Mouse (Mus musculus) limb, embryonic 14.5 days (tissue): ENCODE measurements at regions not wholly inside any gene's neighbourhood (a gene's known extent, or its start where the extent isn't known, plus 50 kb on each side); places are given as distances from the start of the nearest gene placed in this dataset.

Experiments
- ATAC-seq: fragments of 200-750 bp; cut with Nextera tagmentation; 2 replicates; pipeline ENCODE4 v1.8.0; 2017; ENCODE audit warnings: low read depth, moderate number of reproducible peaks, moderate TSS enrichment; ENCODE audit not compliant: low FRiP score
- DNase-seq: peaks from one replicate; pipeline ENCODE4 v3.0.0-alpha.2; 2015; ENCODE audit warnings: low spot score
- H3K27ac ChIP-seq: fragments of 300-500 bp; sonication (generic); replicated peaks from 2 replicates; pipeline ENCODE4 v1.5.1; 2014; ENCODE audit warnings: low read depth, mild to moderate bottlenecking, low read length, moderate library complexity, mixed read lengths
- H3K27me3 ChIP-seq: fragments of 300-500 bp; sonication (generic); 2 replicates; pipeline ENCODE4 v1.6.1; 2014; ENCODE audit warnings: low read length, mixed read lengths; ENCODE audit not compliant: control insufficient read depth, insufficient read depth
- H3K36me3 ChIP-seq: fragments of 300-500 bp; sonication (generic); 2 replicates; pipeline ENCODE4 v1.6.1; 2014; ENCODE audit warnings: mild to moderate bottlenecking, low read length, moderate library complexity, mixed read lengths; ENCODE audit not compliant: control insufficient read depth, insufficient read depth
- H3K4me1 ChIP-seq: fragments of 300-500 bp; sonication (generic); 2 replicates; pipeline ENCODE4 v1.6.1; 2014; ENCODE audit warnings: antibody characterized with exemption, low read length, mixed read lengths; ENCODE audit not compliant: control insufficient read depth, insufficient read depth
- H3K4me2 ChIP-seq: fragments of 300-500 bp; sonication (generic); replicated peaks from 2 replicates; pipeline ENCODE4 v1.6.1; 2014; ENCODE audit warnings: low read depth, mild to moderate bottlenecking, low read length, moderate library complexity; ENCODE audit not compliant: severe bottlenecking
- H3K4me3 ChIP-seq: fragments of 300-500 bp; sonication (generic); replicated peaks from 2 replicates; pipeline ENCODE4 v1.5.1; 2014; ENCODE audit warnings: low read length
- H3K9ac ChIP-seq: fragments of 300-500 bp; sonication (generic); 2 replicates; pipeline ENCODE4 v1.6.1; 2014; ENCODE audit warnings: mild to moderate bottlenecking, low read depth, low read length, moderate library complexity; ENCODE audit not compliant: severe bottlenecking
- H3K9me3 ChIP-seq: fragments of 300-500 bp; sonication (generic); 2 replicates; pipeline ENCODE4 v1.6.1; 2016; ENCODE audit warnings: low read length; ENCODE audit not compliant: control insufficient read depth
- POLR2A ChIP-seq: fragments of 200-500 bp; IDR thresholded peaks from 2 replicates; pipeline ENCODE4 v1.8.0; 2012; ENCODE audit warnings: inconsistent platforms, mild to moderate bottlenecking, moderate library complexity, borderline replicate concordance; ENCODE audit not compliant: insufficient read depth, insufficient read length; ENCODE audit errors: extremely low read depth
- WGBS: fragments of 180-500 bp; shearing (Covaris S2); extraction: QIAGEN DNeasy Blood & Tissue Kit; methylation state at CpG from one replicate; pipeline ENCODE4 v1.1.7; 2014; 5-methylcytosine and 5-hydroxymethylcytosine counted together

- no peak overlapping the region for H3K9ac ChIP-seq
- TF ChIP-seq POLR2A, result no peak
- H3K4me3 ChIP-seq, result no peak overlapping the region
- no peak overlapping the region for H3K4me2 ChIP-seq
- no peak overlapping the region for H3K27ac ChIP-seq
- H3K27me3 ChIP-seq, result no peaks in the 10 kb centered on the region
- 73% methylated on average over 5 of the region's 5 CpGs for WGBS
- no peaks in the 10 kb centered on the region for H3K9me3 ChIP-seq
- no peaks in the 10 kb centered on the region for H3K4me1 ChIP-seq
- no peak for ATAC-seq
- no peak for DNase-seq
- no peaks in the 10 kb centered on the region for H3K36me3 ChIP-seq
Measured at GRCm38 (mm10) chr15:41379637-41380036, 1245.5 kb downstream of the 9330182O14Rik start.

GRCm38 (mm10) chr15:41380429-41380828, 1246.3 kb downstream of the 9330182O14Rik start:
- TF ChIP-seq POLR2A, result no peak
- ATAC-seq, result no peak
- Histone ChIP-seq H3K4me1 (no peaks in the 10 kb centered on the region), H3K9ac (no peak overlapping the region), H3K4me2 (no peak overlapping the region), H3K36me3 (no peaks in the 10 kb centered on the region), H3K27ac (no peak overlapping the region), H3K9me3 (no peaks in the 10 kb centered on the region), H3K4me3 (no peak overlapping the region), H3K27me3 (no peaks in the 10 kb centered on the region)
- no peak for DNase-seq
- WGBS, result 92% methylated on average over 7 of the region's 7 CpGs

GRCm38 (mm10) chr15:41390699-41391098, 1256.5 kb downstream of the 9330182O14Rik start:
- Histone ChIP-seq H3K27me3 (no peaks in the 10 kb centered on the region), H3K9me3 (no peaks in the 10 kb centered on the region), H3K9ac (no peak overlapping the region), H3K27ac (no peak overlapping the region), H3K36me3 (no peaks in the 10 kb centered on the region), H3K4me3 (no peak overlapping the region), H3K4me2 (no peak overlapping the region), H3K4me1 (no peaks in the 10 kb centered on the region)
- DNase-seq, result no peak
- WGBS, result 27% methylated on average over 2 of the region's 2 CpGs
- no peak for TF ChIP-seq POLR2A
- ATAC-seq, result no peak
